Mouse (Mus musculus) erythroblast, embryonic 14.5 days (primary cell): ENCODE results near the gene Ccdc85b. TPM values are rescaled to one million over a fixed set of nuclear protein-coding genes. Genes with fewer than 3 reads are reported as not detected.

Experiments used
- H3K27me3 ChIP-seq: 2 replicates; pipeline ENCODE4 v1.6.1; 2012; ENCODE audit warnings: inconsistent platforms; ENCODE audit not compliant: control insufficient read depth
- H3K36me3 ChIP-seq: 2 replicates; pipeline ENCODE4 v1.6.1; 2012; ENCODE audit warnings: mild to moderate bottlenecking, inconsistent platforms; ENCODE audit not compliant: control insufficient read depth
- H3K4me1 ChIP-seq: 2 replicates; pipeline ENCODE4 v1.6.1; 2012; ENCODE audit warnings: inconsistent platforms; ENCODE audit not compliant: control insufficient read depth
- H3K4me3 ChIP-seq: replicated peaks from 2 replicates; pipeline ENCODE3; 2012; ENCODE audit warnings: moderate library complexity, mild to moderate bottlenecking, inconsistent platforms
- H3K9me3 ChIP-seq: 2 replicates; pipeline ENCODE4 v1.6.1; 2012; ENCODE audit warnings: low read length, inconsistent platforms, mixed read lengths; ENCODE audit not compliant: control insufficient read depth
- GATA1 ChIP-seq: IDR thresholded peaks from 2 replicates; pipeline ENCODE4 v1.6.1; 2012; ENCODE audit warnings: low read length, inconsistent platforms, mixed read lengths
- TAL1 ChIP-seq: IDR thresholded peaks from 3 replicates; pipeline ENCODE4 v1.6.1; 2012; ENCODE audit warnings: low read length, inconsistent platforms, mixed read lengths
- polyA plus RNA-seq: library from polyadenylated mRNA; stranded (reverse); fragments of >175 nt; gene quantifications from 2 replicates; pipeline ENCODE4 v1.2.3, GENCODE M21; 2012

Gene Ccdc85b
- polyA plus RNA-seq, 1 experiment: 0.57 TPM

GRCm38 (mm10) chr19:5422267-5422666 lies 35.4 kb downstream of the Ccdc85b start:
- H3K4me1 ChIP-seq: peaks cover 44% of the 10 kb centered on the region
- no peaks in the 10 kb centered on the region for H3K9me3 ChIP-seq
- H3K4me3 ChIP-seq: no peak overlapping the region
- TF ChIP-seq TAL1: no peak
- no peak for TF ChIP-seq GATA1
- peaks cover 46% of the 10 kb centered on the region for H3K36me3 ChIP-seq
- H3K27me3 ChIP-seq: no peaks in the 10 kb centered on the region

- peaks cover 41% of the 10 kb centered on the region for H3K4me1 ChIP-seq
- peaks cover 41% of the 10 kb centered on the region for H3K36me3 ChIP-seq
Measured at GRCm38 (mm10) chr19:5421784-5422183, 35.9 kb downstream of the Ccdc85b start.

DNA sequence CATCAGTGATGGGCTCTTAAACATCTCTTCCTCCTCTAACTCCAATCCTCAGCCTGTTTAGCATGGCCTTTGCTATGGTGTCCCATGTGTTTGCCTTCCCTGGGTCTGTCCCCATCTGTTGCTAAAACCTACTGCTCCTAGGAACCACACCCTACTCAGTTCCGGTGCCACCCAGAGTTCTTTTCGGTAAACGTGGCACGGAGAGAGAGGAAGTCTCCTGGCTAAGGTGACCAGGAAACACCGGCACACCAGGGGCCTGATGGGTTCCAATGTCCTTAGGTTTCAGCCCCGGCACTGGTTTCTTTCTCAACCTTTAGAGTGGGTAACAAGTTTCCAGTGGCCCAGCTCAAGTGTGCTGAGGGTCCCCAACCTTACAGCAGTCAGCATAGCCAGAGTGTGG lies 37.1 kb downstream of the Ccdc85b start:
- Histone ChIP-seq H3K4me3 (no peak overlapping the region), H3K36me3 (peaks cover 31% of the 10 kb centered on the region), H3K27me3 (no peaks in the 10 kb centered on the region), H3K9me3 (no peaks in the 10 kb centered on the region), H3K4me1 (peaks cover 29% of the 10 kb centered on the region)
- TF ChIP-seq TAL1 (no peak), GATA1 (no peak)

More at GRCm38 (mm10) chr19:5421784-5422183, 35.9 kb downstream of the Ccdc85b start:
- Histone ChIP-seq H3K27me3 (no peaks in the 10 kb centered on the region), H3K4me3 (no peak overlapping the region), H3K9me3 (no peaks in the 10 kb centered on the region)
- TF ChIP-seq TAL1 (no peak), GATA1 (no peak)

GRCm38 (mm10) chr19:5419630-5420029 lies 38.1 kb downstream of the Ccdc85b start:
- peaks cover 31% of the 10 kb centered on the region for H3K36me3 ChIP-seq
- no peaks in the 10 kb centered on the region for H3K9me3 ChIP-seq
- TF ChIP-seq TAL1 (no peak), GATA1 (no peak)
- peaks cover 25% of the 10 kb centered on the region for H3K4me1 ChIP-seq
- H3K4me3 ChIP-seq: no peak overlapping the region
- H3K27me3 ChIP-seq: no peaks in the 10 kb centered on the region

GRCm38 (mm10) chr19:5418750-5419466 lies 38.8 kb downstream of the Ccdc85b start:
- no peaks in the 10 kb centered on the region for H3K27me3 ChIP-seq
- peaks cover 31% of the 10 kb centered on the region for H3K36me3 ChIP-seq
- no peaks in the 10 kb centered on the region for H3K9me3 ChIP-seq
- no peak overlapping the region for H3K4me3 ChIP-seq
- no peak for TF ChIP-seq GATA1
- no peak for TF ChIP-seq TAL1
- peaks cover 24% of the 10 kb centered on the region for H3K4me1 ChIP-seq

DNA sequence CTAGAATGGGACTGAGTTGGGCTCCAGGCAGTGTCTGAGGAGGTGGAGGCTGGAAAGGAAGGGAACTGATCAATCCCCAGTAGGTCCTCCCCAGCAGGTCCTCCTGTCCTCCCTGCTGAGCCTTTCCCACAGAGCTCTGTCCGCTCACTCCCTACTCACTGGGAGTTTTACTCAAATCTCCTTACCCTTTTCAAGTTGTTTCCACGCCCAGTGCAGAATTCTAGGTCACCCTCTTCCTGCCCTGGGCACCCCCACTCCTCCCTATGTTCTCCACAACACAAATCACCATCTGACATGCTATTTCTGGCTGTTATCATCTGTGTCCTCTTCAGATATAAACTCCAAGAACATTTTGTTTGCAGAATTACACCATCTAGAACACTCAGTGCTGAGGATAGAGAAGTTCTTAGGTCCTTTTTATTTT lies 43.1 kb downstream of the Ccdc85b start:
- H3K4me3 ChIP-seq: no peak overlapping the region
- no peaks in the 10 kb centered on the region for H3K9me3 ChIP-seq
- no peaks in the 10 kb centered on the region for H3K27me3 ChIP-seq
- TF ChIP-seq TAL1 (no peak), GATA1 (no peak)
- H3K36me3 ChIP-seq: peaks cover under 1% of the 10 kb centered on the region
- peaks cover 5% of the 10 kb centered on the region; the same call in 1 of the 2 replicates for H3K4me1 ChIP-seq

DNA sequence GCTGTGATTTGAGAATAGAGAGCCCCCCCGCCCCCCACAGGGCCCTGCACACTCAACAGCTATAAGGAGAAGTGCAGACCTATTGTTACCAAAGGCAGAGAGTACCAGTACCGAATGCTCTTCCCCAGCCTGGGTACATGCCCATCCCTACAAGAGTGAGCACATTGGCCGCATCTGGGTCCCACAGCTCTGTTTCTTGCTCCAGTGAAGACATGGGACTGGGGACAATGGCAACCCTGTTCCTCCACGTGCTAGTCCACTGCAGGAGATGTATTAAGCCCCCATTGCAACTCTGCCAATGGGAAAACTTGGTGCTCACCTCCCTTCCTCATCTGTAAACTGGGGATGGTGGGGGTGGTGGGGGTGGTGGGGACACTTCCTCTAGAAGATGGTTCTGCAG lies 43.9 kb downstream of the Ccdc85b start:
- TF ChIP-seq TAL1: no peak
- no peak for TF ChIP-seq GATA1
- Histone ChIP-seq H3K27me3 (no peaks in the 10 kb centered on the region), H3K4me3 (no peak overlapping the region), H3K4me1 (peaks cover 7% of the 10 kb centered on the region), H3K36me3 (no peaks in the 10 kb centered on the region), H3K9me3 (no peaks in the 10 kb centered on the region)

DNA sequence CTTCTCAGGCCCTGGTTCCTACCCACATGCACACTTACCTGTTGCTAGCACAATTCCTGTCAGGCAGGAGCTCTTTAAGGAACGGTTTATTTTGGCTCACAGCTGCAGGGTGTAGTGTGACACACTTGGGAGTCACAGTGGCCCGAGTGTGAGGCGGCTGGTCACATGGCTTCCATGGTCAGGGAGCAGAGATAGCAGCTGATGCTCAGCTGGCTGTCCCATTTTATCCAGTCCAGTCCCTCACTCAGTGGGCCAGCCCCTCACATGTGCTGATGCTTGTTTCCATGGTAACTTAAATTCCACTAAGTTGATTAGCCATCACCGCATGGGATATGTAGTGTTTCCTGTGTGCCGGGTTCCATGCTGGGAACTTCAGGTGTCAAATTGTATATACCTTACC lies 45.7 kb downstream of the Ccdc85b start:
- TF ChIP-seq GATA1 (no peak), TAL1 (no peak)
- Histone ChIP-seq H3K36me3 (no peaks in the 10 kb centered on the region), H3K9me3 (no peaks in the 10 kb centered on the region), H3K4me1 (peaks cover 7% of the 10 kb centered on the region), H3K4me3 (no peak overlapping the region), H3K27me3 (no peaks in the 10 kb centered on the region)

- TF ChIP-seq TAL1 (no peak), GATA1 (no peak)
- H3K27me3 ChIP-seq: no peaks in the 10 kb centered on the region
- no peaks in the 10 kb centered on the region for H3K9me3 ChIP-seq
- H3K36me3 ChIP-seq: no peaks in the 10 kb centered on the region
- peaks cover 7% of the 10 kb centered on the region for H3K4me1 ChIP-seq
- no peak overlapping the region for H3K4me3 ChIP-seq
Measured at GRCm38 (mm10) chr19:5410641-5411040, 47.1 kb downstream of the Ccdc85b start.

DNA sequence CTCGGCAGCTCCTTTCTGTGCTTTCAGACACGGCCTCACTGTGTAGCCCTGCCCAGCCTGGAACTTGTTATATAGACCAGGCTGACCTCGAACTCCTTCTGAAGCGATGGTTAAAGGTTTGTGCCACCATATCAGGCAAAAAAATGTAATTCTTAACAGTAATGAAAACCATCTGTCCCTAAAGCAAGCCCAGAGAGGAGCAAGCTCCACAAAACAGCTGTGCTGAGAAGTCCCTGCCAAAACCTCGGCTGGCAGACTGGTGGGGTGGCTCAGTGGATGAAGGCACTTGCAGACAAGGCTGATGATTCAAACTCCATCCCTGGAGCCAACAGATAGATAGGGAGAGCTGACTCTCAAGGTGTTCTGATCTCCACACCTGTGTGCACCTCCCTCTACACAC lies 48.6 kb downstream of the Ccdc85b start:
- TF ChIP-seq TAL1 (no peak), GATA1 (no peak)
- Histone ChIP-seq H3K4me3 (no peak overlapping the region), H3K27me3 (no peaks in the 10 kb centered on the region), H3K36me3 (no peaks in the 10 kb centered on the region), H3K4me1 (peaks cover 2% of the 10 kb centered on the region; the same call in 1 of the 2 replicates), H3K9me3 (no peaks in the 10 kb centered on the region)
